Mouse (Mus musculus) CH12.LX (cell line): ENCODE data around the gene Hist2h2bb. TPM values are rescaled to one million over a fixed set of nuclear protein-coding genes. Genes with fewer than 3 reads are reported as not detected.

Source experiments
- DNase-seq: peaks from one replicate; pipeline ENCODE4 v3.0.0-alpha.2; 2013; ENCODE audit errors: extremely low read depth
- H3K27ac ChIP-seq: 2 replicates; pipeline ENCODE4 v1.5.1; 2012; ENCODE audit warnings: low read depth, mild to moderate bottlenecking, control low read depth, moderate library complexity; ENCODE audit not compliant: insufficient read depth
- H3K27me3 ChIP-seq: replicated peaks from 2 replicates; pipeline ENCODE3; 2012; ENCODE audit warnings: inconsistent platforms
- H3K36me3 ChIP-seq, 2 experiments: replicated peaks in 1 of 2; 2 replicates each; pipeline versions ENCODE3 to v1.6.1; 2012; ENCODE audit warnings: inconsistent platforms in 1 of 2, low read length in 1 of 2, mild to moderate bottlenecking in 1 of 2, mixed read lengths in 1 of 2, moderate library complexity in 1 of 2; ENCODE audit not compliant: control insufficient read depth in 1 of 2, insufficient read depth in 1 of 2
- H3K4me1 ChIP-seq, 2 experiments: 2 replicates each; pipeline ENCODE4 v1.6.1; 2012; ENCODE audit warnings: inconsistent platforms in 1 of 2, moderate library complexity in 1 of 2; ENCODE audit not compliant: insufficient read depth in 2 of 2, control insufficient read depth in 1 of 2
- H3K4me2 ChIP-seq: 2 replicates; pipeline ENCODE4 v1.6.1; 2012; ENCODE audit warnings: low read depth, mild to moderate bottlenecking, control low read depth; ENCODE audit not compliant: poor library complexity, insufficient read depth, severe bottlenecking
- H3K4me3 ChIP-seq, 3 experiments: fragments of 150-350 bp in 1 of 3; sonication (generic) in 1 of 3; replicated peaks in 1 of 3; 2 replicates each; pipeline versions ENCODE3 to v1.5.1; 2011 to 2012; ENCODE audit warnings: low read depth in 2 of 3, low read length in 2 of 3, mild to moderate bottlenecking in 2 of 3, moderate library complexity in 2 of 3, control low read depth in 1 of 3, improper control_type of control experiment in 1 of 3, inconsistent platforms in 1 of 3, mixed read lengths in 1 of 3; ENCODE audit not compliant: poor library complexity in 1 of 3
- H3K79me2 ChIP-seq: replicated peaks from 2 replicates; pipeline ENCODE4 v1.6.1; 2012; ENCODE audit warnings: mild to moderate bottlenecking, moderate library complexity; ENCODE audit not compliant: control insufficient read depth, poor library complexity, insufficient read depth, severe bottlenecking; ENCODE audit errors: extremely low read depth
- H3K9ac ChIP-seq: 2 replicates; pipeline ENCODE4 v1.6.1; 2012; ENCODE audit warnings: low read depth, mild to moderate bottlenecking, control low read depth, moderate library complexity; ENCODE audit not compliant: insufficient read depth
- H3K9me3 ChIP-seq: replicated peaks from 2 replicates; pipeline ENCODE3; 2012; ENCODE audit warnings: low read length, inconsistent platforms, mixed read lengths
- CHD1 ChIP-seq: IDR thresholded peaks from 2 replicates; pipeline ENCODE4 v1.6.1; 2012; ENCODE audit warnings: low read depth, low read length, improper control_type of control experiment, inconsistent platforms
- CHD2 ChIP-seq: IDR thresholded peaks from 2 replicates; pipeline ENCODE4 v1.6.1; 2011; ENCODE audit warnings: low read length, improper control_type of control experiment
- ELF1 ChIP-seq: IDR thresholded peaks from 2 replicates; pipeline ENCODE4 v1.6.1; 2014; ENCODE audit warnings: low read depth, mild to moderate bottlenecking, inconsistent platforms, low read length, improper control_type of control experiment
- HCFC1 ChIP-seq: IDR thresholded peaks from 2 replicates; pipeline ENCODE4 v1.6.1; 2012; ENCODE audit warnings: low read depth, mild to moderate bottlenecking, inconsistent platforms, low read length, improper control_type of control experiment
- IRF4 ChIP-seq: IDR thresholded peaks from 2 replicates; pipeline ENCODE4 v1.6.1; 2014; ENCODE audit warnings: low read depth, mild to moderate bottlenecking, inconsistent platforms, low read length, improper control_type of control experiment
- MAFK ChIP-seq: IDR thresholded peaks from 2 replicates; pipeline ENCODE4 v1.6.1; 2011; ENCODE audit warnings: low read length, improper control_type of control experiment; ENCODE audit not compliant: insufficient replicate concordance
- MAX ChIP-seq: IDR thresholded peaks from 2 replicates; pipeline ENCODE4 v1.6.1; 2011; ENCODE audit warnings: low read length, improper control_type of control experiment
- MXI1 ChIP-seq: IDR thresholded peaks from 2 replicates; pipeline ENCODE4 v1.6.1; 2011; ENCODE audit warnings: mild to moderate bottlenecking, low read depth, low read length, improper control_type of control experiment
- MYC ChIP-seq: IDR thresholded peaks from 2 replicates; pipeline ENCODE4 v1.6.1; 2011; ENCODE audit warnings: low read depth, mild to moderate bottlenecking, improper control_type of control experiment, low read length
- NELFE ChIP-seq: IDR thresholded peaks from 2 replicates; pipeline ENCODE4 v1.6.1; 2011; ENCODE audit warnings: low read depth, low read length, improper control_type of control experiment
- NRF1 ChIP-seq: IDR thresholded peaks from 2 replicates; pipeline ENCODE4 v1.6.1; 2014; ENCODE audit warnings: low read depth, mild to moderate bottlenecking, inconsistent platforms, low read length, improper control_type of control experiment, moderate library complexity
- POLR2A ChIP-seq: IDR thresholded peaks from 2 replicates; pipeline ENCODE4 v1.6.1; 2011; ENCODE audit warnings: low read depth, mild to moderate bottlenecking, improper control_type of control experiment, low read length
- POLR2AphosphoS2 ChIP-seq: IDR thresholded peaks from 2 replicates; pipeline ENCODE4 v1.6.1; 2011; ENCODE audit warnings: low read depth, low read length, improper control_type of control experiment
- SIN3A ChIP-seq: IDR thresholded peaks from 2 replicates; pipeline ENCODE4 v1.6.1; 2012; ENCODE audit warnings: low read length, improper control_type of control experiment, inconsistent platforms
- TBP ChIP-seq: conservative IDR thresholded peaks from 2 replicates; pipeline ENCODE4 v1.6.1; 2011; ENCODE audit warnings: low read depth, low read length, improper control_type of control experiment
- TCF12 ChIP-seq: IDR thresholded peaks from 2 replicates; pipeline ENCODE4 v1.6.1; 2014; ENCODE audit warnings: low read depth, mild to moderate bottlenecking, inconsistent platforms, low read length, improper control_type of control experiment
- UBTF ChIP-seq: IDR thresholded peaks from 2 replicates; pipeline ENCODE4 v1.6.1; 2012; ENCODE audit warnings: low read depth, mild to moderate bottlenecking, inconsistent platforms, low read length, improper control_type of control experiment, moderate library complexity
- USF1 ChIP-seq: IDR thresholded peaks from 2 replicates; pipeline ENCODE4 v1.6.1; 2014; ENCODE audit warnings: low read depth, mild to moderate bottlenecking, inconsistent platforms, low read length, improper control_type of control experiment
- ZC3H11A ChIP-seq: IDR thresholded peaks from 2 replicates; pipeline ENCODE4 v1.6.1; 2012; ENCODE audit warnings: low read depth, mild to moderate bottlenecking, inconsistent platforms, low read length, improper control_type of control experiment
- ZMIZ1 ChIP-seq: IDR thresholded peaks from 2 replicates; pipeline ENCODE4 v1.6.1; 2012; ENCODE audit warnings: low read depth, mild to moderate bottlenecking, inconsistent platforms, low read length, improper control_type of control experiment
- ZNF384 ChIP-seq: IDR thresholded peaks from 2 replicates; pipeline ENCODE4 v1.6.1; 2012; ENCODE audit warnings: low read depth, low read length, improper control_type of control experiment, inconsistent platforms
- dilution Hi-C: fragments of 300-500 bp; cut with MboI; formaldehyde crosslinking; loops from 2 replicates; pipeline ENCODE4 v1.14.3; 2020; ENCODE audit warnings: low sequenced_read_pairs; ENCODE audit not compliant: extremely low pct_unique_long_range_greater_than_20kb, extremely low pct_ligation_motif_present
- in situ Hi-C: fragments of 300-500 bp; cut with MboI; formaldehyde crosslinking; loops from 3 replicates; pipeline ENCODE4 v1.14.3; 2019; ENCODE audit warnings: low sequenced_read_pairs, low pct_ligation_motif_present, low pct_unique_long_range_greater_than_20kb, mixed read lengths
- polyA plus RNA-seq: library from polyadenylated mRNA; unstranded; fragments of >175 nt; gene quantifications from 2 replicates; pipeline ENCODE4 v1.2.1, GENCODE M21; 2012; ENCODE audit warnings: low read depth; ENCODE audit not compliant: insufficient read length
- total RNA-seq, 2 experiments: library from RNA; depleted of rRNA; stranded (reverse); fragments of 300-350 nt in 1 of 2; fragments of >200 nt in 1 of 2; gene quantifications; 2 replicates each; pipeline ENCODE4 v1.2.3; 2012 to 2014

The Hist2h2bb gene
- total and polyA plus RNA-seq, 3 experiments: 4.1 to 2,265 (median 51.9) TPM

GRCm38 (mm10) chr3:96268051-96268775 is 1.3 kb upstream of the Hist2h2bb start, which contains the start of gene Hist2h3b:
Gene Hist2h3b (plus strand): TSS chr3:96268654.
- no peak for TF ChIP-seq UBTF
- TF ChIP-seq NRF1: 0 out of 2 replicates have a peak, but pooled peaks have one; percentile 10
- peak; percentile 85 for TF ChIP-seq TCF12
- peak; percentile 98 for TF ChIP-seq TBP
- no peak for TF ChIP-seq ZNF384
- peak; percentile 88; the same call in 1 of the 2 replicates for TF ChIP-seq CHD1
- no peak; the same call in 1 of the 2 replicates for TF ChIP-seq HCFC1
- peak; percentile 94 for TF ChIP-seq POLR2AphosphoS2
- TF ChIP-seq ZC3H11A: no peak
- peak; percentile 57; the same call in 1 of the 2 replicates for TF ChIP-seq CHD2
- peak; percentile 78 for TF ChIP-seq SIN3A
- TF ChIP-seq NELFE: peak; percentile 95
- 0 out of 2 replicates have a peak, but pooled peaks have one; percentile 34 for TF ChIP-seq ELF1
- TF ChIP-seq USF1: no peak
- TF ChIP-seq ZMIZ1: peak; percentile 91
- TF ChIP-seq MXI1: peak; percentile 55; the same call in 1 of the 2 replicates
- TF ChIP-seq MYC: 0 out of 2 replicates have a peak, but pooled peaks have one; percentile 44
- 0 out of 2 replicates have a peak, but pooled peaks have one; percentile 31 for TF ChIP-seq MAFK
- peak; percentile 95 for TF ChIP-seq POLR2A
- TF ChIP-seq IRF4: 0 out of 2 replicates have a peak, but pooled peaks have one; percentile 15
- TF ChIP-seq MAX: 0 out of 2 replicates have a peak, but pooled peaks have one; percentile 19
- no peaks in the 10 kb centered on the region for H3K36me3 ChIP-seq
- in situ Hi-C loops (no loop called here), dilution Hi-C loops (no loop called here)
- H3K4me3 ChIP-seq: peak within 1 kb of the TSS; percentile 49 to 69 (median 65)
- DNase-seq: peak; percentile 85
- H3K4me1 ChIP-seq: peaks cover 0 to 37% of the 10 kb centered on the region in 2 experiments; a peak in 3 of 4 replicates
- 0 out of 2 replicates have a peak, but pooled peaks cover 10% of the 10 kb centered on the region for H3K79me2 ChIP-seq
- no peaks in the 10 kb centered on the region for H3K9me3 ChIP-seq
- H3K9ac ChIP-seq: peak within 1 kb of the TSS; percentile 98
- peak within 1 kb of the TSS; percentile 98 for H3K27ac ChIP-seq
- H3K27me3 ChIP-seq: no peaks in the 10 kb centered on the region
- H3K4me2 ChIP-seq: peak within 1 kb of the TSS; percentile 83
